Mouse (Mus musculus) 3T3-L1 (cell line): ENCODE measurements around the gene Myof.

ENCODE experiments used
- DNase-seq: peaks from one replicate; pipeline ENCODE4 v3.0.0-alpha.2; 2015; ENCODE audit warnings: low read depth, low spot score

Myof gene

DNA sequence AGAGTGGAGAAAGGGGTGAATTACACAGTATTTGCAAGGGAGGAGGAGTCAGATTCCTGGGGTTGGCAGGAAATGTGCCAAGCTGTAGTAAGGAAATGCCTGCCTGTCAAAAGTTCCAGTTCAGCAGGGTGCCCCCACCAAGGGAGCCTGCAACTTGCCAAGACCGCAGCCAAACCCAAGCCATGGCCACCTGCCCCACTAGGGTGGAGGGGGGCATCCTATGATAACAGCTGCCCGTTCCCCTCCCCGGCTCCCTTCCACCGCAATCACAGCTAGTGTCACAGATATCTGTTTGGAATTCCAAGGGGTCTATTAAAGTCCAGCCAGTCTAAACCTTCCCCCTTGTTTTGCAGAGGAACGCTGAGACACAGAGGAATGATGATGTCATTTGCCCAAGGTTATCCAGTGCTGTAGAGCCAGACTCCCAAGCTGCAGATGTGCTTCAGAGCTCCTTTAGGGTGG, 1.1 kb downstream of the Myof start:
- DNase-seq = peak; percentile 77

- DNase-seq = peak; percentile 99
Measured at GRCm38 (mm10) chr19:38038267-38038666, 5.1 kb downstream of the Myof start.

GRCm38 (mm10) chr19:38035766-38036165, 7.6 kb downstream of the Myof start:
- DNase-seq = no peak

- DNase-seq = peak; percentile 53
Measured at GRCm38 (mm10) chr19:38034696-38035095, 8.7 kb downstream of the Myof start.

DNA sequence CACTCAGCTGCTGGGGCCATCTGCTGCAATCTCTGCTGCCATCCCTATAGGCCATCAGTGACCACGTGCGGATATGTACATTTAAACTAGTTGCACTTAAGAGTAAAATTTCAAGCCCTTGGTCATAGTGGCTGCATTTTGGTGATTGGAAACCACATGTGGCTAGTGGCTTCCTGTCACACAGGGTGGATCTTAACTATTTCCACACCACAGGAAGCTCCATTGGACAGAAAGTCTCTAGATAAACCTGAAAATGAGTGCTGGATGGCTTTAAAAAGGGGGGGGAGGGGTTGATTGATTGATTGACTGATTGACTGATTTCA, 9.7 kb downstream of the Myof start:
- no peak for DNase-seq

GRCm38 (mm10) chr19:38032993-38033734, 10.2 kb downstream of the Myof start:
- DNase-seq = peak; percentile 73

- no peak for DNase-seq
Measured at GRCm38 (mm10) chr19:38031144-38031543, 12.2 kb downstream of the Myof start.

- DNase-seq = no peak
Measured at GRCm38 (mm10) chr19:38030673-38031137, 12.7 kb downstream of the Myof start.

DNA sequence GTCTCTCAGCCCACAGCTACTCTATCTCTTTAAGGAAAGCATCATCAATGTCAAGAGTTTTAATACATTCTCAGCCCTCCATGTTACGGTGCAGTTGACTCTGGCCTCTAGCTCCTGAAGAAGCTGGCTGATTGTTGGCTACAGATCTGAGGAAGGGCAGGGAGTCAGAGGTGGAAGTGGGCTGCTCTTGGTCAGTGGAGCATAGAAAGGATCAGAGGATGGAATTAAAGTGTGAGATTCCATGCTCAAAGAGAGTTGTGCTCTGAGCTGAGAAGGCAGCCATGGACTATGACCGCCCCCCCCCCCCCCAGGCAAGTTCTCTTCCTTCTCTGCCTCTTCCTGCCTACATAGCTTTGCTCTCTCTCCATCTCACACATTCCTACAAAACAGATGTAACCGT, 13.5 kb downstream of the Myof start:
- no peak for DNase-seq

DNA sequence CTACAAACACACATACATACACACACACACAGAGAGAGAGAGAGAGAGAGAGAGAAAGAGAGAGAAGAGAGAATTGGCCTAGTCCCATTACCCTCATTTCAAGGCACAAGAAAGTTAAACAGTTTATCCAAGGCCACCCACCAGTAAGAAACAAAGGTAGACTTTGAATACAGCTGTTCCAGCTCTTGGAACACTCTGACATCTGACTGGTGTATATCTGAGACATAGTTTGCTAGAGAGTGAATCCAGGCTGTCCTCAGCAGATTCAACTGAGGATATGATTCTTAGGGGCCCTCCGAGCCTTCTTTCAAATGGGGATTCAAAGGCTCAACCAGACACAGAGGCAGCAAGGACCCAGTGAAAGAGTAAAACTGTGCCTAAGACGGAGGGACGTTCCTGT, 14.1 kb downstream of the Myof start:
- DNase-seq = no peak

DNA sequence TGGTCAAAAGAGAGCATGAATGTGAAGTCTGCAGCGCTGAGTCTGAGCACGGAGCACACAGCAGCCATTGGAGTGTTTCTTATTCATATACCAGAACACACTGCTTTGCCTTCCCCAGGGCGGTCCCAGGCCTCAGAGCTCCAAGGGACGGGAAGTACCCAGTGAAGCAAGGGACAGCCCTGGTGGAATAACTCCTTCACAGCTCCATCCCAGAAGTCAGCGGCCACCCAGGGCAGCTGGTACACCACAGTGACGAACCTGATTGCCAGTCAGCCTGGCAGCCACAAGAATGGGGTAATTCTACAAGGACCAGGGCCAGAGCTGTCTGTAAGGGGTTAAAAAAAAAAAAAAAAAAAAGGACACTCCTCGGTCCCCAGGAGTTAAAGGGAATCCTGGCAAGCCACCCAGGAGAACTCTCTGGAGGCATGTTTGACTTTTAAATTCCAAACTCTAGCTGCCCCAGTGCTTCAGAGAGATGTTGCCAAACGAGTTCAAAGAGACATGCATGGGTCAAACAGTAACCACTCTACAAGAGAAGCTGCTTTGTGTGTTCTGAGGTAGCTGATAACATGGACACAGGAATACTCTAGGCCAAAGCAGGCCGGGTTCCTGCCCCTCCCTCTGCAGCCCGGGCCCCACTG, 15.4 kb downstream of the Myof start:
- no peak for DNase-seq

DNA sequence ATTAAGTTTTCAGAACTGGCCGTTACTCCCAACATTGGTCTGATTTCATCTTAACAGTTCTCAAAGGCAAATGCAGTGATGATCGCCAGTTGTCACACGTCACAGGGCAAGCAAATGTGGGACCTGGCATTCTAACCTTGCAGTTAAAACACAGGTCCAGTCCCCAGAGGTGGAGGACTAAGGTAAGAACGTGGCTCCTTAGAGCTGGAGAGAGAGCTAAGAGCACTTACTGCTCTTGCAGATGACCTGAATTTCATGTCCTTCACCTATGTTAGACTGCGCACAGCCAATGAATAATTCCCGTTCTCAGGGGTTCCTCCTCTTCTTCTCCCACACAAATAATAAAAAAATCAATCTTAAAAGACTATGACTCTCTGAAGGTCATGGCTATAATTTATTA, 16.0 kb downstream of the Myof start:
- no peak for DNase-seq

DNA sequence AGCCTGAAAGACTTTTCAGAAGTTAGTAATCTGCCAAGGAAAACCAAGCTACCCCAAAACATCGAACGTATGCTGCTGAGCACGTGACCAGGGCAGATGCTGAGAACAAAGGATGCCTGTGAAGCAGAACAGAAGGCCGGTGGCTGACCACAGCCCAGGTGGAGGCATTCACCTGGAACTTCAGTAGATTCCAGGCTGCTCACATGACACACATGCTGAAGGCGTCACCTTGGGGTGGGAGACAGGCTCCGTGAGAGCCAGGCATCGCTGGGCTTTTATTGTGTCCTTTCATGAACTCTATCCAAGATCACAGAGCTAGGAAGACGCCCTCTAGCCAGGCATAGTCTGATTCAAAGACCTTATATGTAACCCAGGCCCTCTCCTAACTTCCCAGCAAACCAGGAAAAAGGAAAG, 17.2 kb downstream of the Myof start:
- no peak for DNase-seq

- peak; percentile 100 for DNase-seq
Measured at GRCm38 (mm10) chr19:38025254-38026041, 17.9 kb downstream of the Myof start.

DNA sequence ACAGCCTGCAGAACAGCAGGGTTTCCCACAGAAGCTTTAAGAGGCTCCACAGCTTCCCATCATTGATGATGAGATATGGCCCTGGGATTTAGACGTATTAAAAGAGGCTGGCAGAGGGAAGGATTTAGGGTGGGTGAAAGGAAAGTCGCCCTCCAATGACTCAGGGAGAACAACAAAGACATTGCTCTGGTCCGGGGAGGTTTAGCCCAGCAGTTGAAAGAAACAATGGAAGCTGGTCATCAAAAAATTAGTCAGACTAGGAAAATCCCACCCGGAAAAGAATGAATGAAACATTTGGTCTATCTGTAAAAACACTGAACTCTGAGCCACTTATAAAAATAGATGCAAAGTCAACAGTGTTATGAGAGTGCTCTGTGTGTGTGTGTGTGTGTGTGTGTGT, 19.8 kb downstream of the Myof start:
- peak; percentile 61 for DNase-seq

DNA sequence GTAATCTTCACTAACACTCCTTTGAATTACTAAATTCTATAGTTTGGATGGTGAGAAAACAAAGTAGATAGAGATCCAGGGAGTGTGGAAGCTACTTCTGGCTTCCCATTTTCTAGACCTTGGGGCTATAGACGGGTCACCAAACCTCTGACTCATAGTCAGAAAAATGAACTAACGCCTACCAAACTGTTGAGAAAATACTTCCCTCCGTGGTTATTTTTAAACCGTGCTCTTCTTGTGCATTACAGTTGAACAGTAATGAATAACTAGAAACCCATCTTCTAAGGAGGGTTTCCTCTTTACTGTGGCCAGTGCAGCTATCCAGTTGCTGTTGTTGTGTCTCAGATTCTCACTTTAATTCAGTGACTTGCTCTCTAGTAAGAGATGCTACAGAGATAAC, 20.7 kb downstream of the Myof start:
- peak; percentile 87 for DNase-seq

DNA sequence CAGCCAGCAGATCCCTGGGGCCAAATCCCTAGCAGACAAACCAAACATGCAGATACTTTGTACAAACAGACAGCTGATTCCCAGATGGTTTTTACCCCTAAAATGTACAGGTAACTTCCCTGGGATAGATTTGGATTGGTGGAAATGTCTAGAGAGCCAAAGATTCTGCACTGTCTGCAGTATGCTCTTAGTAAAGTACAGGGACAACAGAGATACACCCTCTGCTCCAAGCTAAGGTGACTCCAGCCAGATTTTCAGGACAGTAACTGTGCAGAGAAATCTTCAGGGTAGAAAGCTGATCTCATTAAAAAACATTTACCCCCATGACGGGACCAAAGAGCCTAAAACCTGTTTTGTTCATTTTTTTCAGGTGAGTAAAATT, 27.5 kb downstream of the Myof start:
- no peak for DNase-seq

DNA sequence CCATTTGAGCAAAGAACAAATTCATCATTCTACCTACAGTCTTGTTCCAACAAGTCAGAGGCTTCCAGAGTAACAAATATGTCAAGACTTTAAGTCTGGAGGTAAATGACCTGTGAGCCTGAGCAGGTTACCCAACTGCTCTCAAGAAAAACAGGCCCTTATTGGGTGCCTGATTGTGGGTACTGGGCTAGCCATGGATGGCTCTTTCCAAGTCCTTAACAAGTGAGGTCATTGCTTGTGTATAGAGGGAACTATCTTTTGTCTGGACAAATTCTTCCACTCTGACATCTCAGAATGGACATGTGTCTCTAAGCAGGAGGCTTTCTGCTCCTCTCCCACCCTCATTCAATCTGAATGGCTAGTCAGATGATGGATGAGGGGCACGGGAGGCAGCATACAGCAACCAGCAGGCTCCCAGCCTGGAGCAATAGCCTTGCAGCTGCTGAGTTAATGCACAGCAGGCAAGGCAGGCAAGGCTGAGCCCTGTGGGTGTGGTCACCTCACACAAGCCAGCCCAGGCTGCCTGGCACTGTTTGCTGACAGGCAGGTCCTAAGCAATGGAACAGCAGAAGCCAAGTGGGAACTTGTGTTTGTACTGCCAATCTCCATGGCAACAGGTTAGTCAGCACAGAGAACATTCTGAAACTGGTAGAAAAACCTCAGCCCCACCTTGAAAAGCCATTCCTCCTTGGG, 28.1 kb downstream of the Myof start:
- peak; percentile 100 for DNase-seq

DNA sequence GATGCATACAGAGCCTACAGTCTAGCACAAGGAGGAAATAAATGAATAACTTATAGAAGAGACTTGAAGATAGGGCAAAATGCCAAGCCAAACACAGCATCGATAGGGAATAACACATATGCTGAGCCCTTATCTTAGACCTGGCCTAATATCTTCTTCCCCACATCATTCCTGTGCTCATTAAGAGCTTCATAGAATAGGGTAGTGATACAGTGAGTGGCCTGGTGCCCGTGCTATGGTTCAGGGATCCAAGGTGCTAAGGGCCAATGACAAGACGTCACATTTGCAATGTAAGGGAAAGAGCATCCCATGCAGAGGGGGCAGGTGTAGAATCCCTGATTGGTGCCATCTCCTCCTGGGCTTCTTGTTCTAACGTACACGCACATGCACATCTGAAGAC, 28.9 kb downstream of the Myof start:
- DNase-seq = no peak

DNA sequence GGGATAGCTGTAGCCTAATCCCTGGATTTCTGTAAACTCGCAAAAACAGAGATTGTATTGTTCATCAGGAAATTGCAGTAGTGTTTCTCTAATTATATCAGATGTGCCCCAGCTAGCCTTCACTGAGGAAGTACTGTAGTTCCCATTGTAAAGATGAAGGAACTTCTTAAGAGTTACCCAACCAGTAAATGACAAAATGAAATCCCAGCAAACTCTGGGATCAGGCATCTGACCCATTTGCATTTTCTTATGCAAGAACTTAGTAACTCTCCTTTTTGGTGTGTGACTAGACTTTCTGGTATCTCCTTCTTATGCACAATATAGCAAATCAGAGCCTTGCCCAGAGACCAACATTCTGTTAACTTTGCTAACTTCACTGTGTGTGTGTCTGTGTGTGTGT, 32.0 kb downstream of the Myof start:
- DNase-seq = no peak

DNA sequence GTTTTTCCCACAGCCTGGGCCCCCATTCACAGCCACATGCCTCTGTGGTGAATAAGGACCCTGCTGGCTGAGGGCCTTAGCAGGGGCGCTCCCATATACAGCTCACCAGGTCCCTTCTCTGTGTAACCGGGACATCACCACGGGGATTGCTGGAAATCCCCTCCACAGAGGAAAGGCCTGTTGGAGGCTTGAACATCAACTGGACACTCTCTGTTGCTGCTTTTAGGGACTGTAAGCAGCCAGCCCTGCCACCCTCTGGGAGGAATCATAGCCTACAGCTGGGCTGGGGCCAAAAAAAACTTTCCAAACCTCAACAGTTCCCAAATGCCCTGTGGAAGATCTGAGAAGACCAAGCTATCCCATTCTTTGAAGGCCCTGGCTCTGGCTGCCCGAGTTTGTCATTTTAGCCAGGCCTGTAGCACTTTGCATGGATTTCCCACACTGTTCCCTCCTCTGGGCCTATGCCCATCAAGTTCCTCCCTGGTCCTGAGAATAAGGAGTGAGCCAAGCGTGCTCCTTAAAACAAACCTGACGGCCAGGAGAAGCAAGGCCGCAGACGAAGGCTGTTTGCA, 38.5 kb downstream of the Myof start:
- peak; percentile 98 for DNase-seq
